Mouse (Mus musculus): Measurements from ENCODE around the gene Prg2. TPM values are rescaled to one million over a fixed set of nuclear protein-coding genes. Genes with fewer than 3 reads are reported as not detected.

The Prg2 gene
- polyA plus RNA-seq, 1 experiment = not detected

GRCm38 (mm10) chr2:84938249-84938946 lies 41.9 kb upstream of the Prg2 start:
- Histone ChIP-seq H3K27me3 (ENCODE audit: control insufficient read depth, insufficient read depth, low read length) (no peaks in the 10 kb centered on the region), H3K27ac (ENCODE audit: control insufficient read depth, insufficient read depth, low read depth, low read length) (no peak overlapping the region), H3K4me3 (ENCODE audit: control insufficient read depth, low read depth, low read length) (no peak overlapping the region), H3K36me3 (ENCODE audit: control insufficient read depth, insufficient read depth, low read length) (no peaks in the 10 kb centered on the region), H3K4me1 (ENCODE audit: control insufficient read depth, insufficient read depth, low read length) (peaks cover 15% of the 10 kb centered on the region)
- TF ChIP-seq POLR2A (IDR thresholded peaks at IDR 0.05; ENCODE audit: control insufficient read depth, low read depth, low read length) (no peak), CTCF (IDR thresholded peaks at IDR 0.05; ENCODE audit: control insufficient read depth, insufficient read depth, insufficient replicate concordance, low read depth, low read length) (no peak)

- no peak for TF ChIP-seq POLR2A (IDR thresholded peaks at IDR 0.05; ENCODE audit: control insufficient read depth, low read depth, low read length)
- no peak for TF ChIP-seq CTCF (IDR thresholded peaks at IDR 0.05; ENCODE audit: control insufficient read depth, insufficient read depth, insufficient replicate concordance, low read depth, low read length)
- Histone ChIP-seq H3K27ac (ENCODE audit: control insufficient read depth, insufficient read depth, low read depth, low read length) (no peak overlapping the region), H3K4me3 (ENCODE audit: control insufficient read depth, low read depth, low read length) (no peak overlapping the region)
Observed at GRCm38 (mm10) chr2:84939306-84939705, 41.0 kb upstream of the Prg2 start.

GRCm38 (mm10) chr2:84939711-84940110 lies 40.5 kb upstream of the Prg2 start:
- Histone ChIP-seq H3K27me3 (ENCODE audit: control insufficient read depth, insufficient read depth, low read length) (no peaks in the 10 kb centered on the region), H3K36me3 (ENCODE audit: control insufficient read depth, insufficient read depth, low read length) (no peaks in the 10 kb centered on the region), H3K4me3 (ENCODE audit: control insufficient read depth, low read depth, low read length) (no peak overlapping the region), H3K27ac (ENCODE audit: control insufficient read depth, insufficient read depth, low read depth, low read length) (no peak overlapping the region), H3K4me1 (ENCODE audit: control insufficient read depth, insufficient read depth, low read length) (peaks cover 15% of the 10 kb centered on the region)
- no peak for TF ChIP-seq POLR2A (IDR thresholded peaks at IDR 0.05; ENCODE audit: control insufficient read depth, low read depth, low read length)
- TF ChIP-seq CTCF (IDR thresholded peaks at IDR 0.05; ENCODE audit: control insufficient read depth, insufficient read depth, insufficient replicate concordance, low read depth, low read length) = no peak

More at GRCm38 (mm10) chr2:84939306-84939705, 41.0 kb upstream of the Prg2 start:
- Histone ChIP-seq H3K4me1 (ENCODE audit: control insufficient read depth, insufficient read depth, low read length) (peaks cover 15% of the 10 kb centered on the region), H3K27me3 (ENCODE audit: control insufficient read depth, insufficient read depth, low read length) (no peaks in the 10 kb centered on the region), H3K36me3 (ENCODE audit: control insufficient read depth, insufficient read depth, low read length) (no peaks in the 10 kb centered on the region)

DNA sequence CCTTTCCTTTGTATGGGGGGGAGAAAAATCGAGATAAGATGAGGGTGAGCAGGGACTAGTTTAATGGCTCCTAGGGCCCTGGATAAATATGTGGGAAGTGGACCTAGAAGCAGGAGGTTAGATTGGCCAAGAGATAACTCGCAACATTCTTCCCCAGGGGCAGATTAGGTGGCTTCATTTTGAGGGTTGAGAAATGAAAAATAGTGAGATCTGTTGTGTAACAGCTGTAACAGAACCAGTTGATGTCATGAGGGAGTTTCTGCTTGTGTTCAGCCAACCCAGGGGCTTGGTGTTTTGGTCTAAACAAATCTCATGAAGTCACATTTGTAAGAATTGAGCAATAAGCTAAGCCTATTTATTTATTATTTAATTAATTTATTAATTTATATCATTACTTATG lies 38.9 kb upstream of the Prg2 start:
- no peaks in the 10 kb centered on the region for H3K36me3 ChIP-seq (ENCODE audit: control insufficient read depth, insufficient read depth, low read length)

GRCm38 (mm10) chr2:84941795-84942194 lies 38.5 kb upstream of the Prg2 start:
- Histone ChIP-seq H3K36me3 (ENCODE audit: control insufficient read depth, insufficient read depth, low read length) (no peaks in the 10 kb centered on the region), H3K27ac (ENCODE audit: control insufficient read depth, insufficient read depth, low read depth, low read length) (no peak overlapping the region), H3K4me1 (ENCODE audit: control insufficient read depth, insufficient read depth, low read length) (peaks cover 12% of the 10 kb centered on the region), H3K27me3 (ENCODE audit: control insufficient read depth, insufficient read depth, low read length) (no peaks in the 10 kb centered on the region), H3K4me3 (ENCODE audit: control insufficient read depth, low read depth, low read length) (no peak overlapping the region)
- TF ChIP-seq POLR2A (IDR thresholded peaks at IDR 0.05; ENCODE audit: control insufficient read depth, low read depth, low read length) = no peak
- TF ChIP-seq CTCF (IDR thresholded peaks at IDR 0.05; ENCODE audit: control insufficient read depth, insufficient read depth, insufficient replicate concordance, low read depth, low read length) = no peak

More for the DNA sequence above, 38.9 kb upstream of the Prg2 start:
- H3K27me3 ChIP-seq (ENCODE audit: control insufficient read depth, insufficient read depth, low read length) = no peaks in the 10 kb centered on the region
- TF ChIP-seq POLR2A (IDR thresholded peaks at IDR 0.05; ENCODE audit: control insufficient read depth, low read depth, low read length) (no peak), CTCF (IDR thresholded peaks at IDR 0.05; ENCODE audit: control insufficient read depth, insufficient read depth, insufficient replicate concordance, low read depth, low read length) (no peak)
- H3K4me3 ChIP-seq (ENCODE audit: control insufficient read depth, low read depth, low read length) = no peak overlapping the region
- no peak overlapping the region for H3K27ac ChIP-seq (ENCODE audit: control insufficient read depth, insufficient read depth, low read depth, low read length)
- H3K4me1 ChIP-seq (ENCODE audit: control insufficient read depth, insufficient read depth, low read length) = peaks cover 15% of the 10 kb centered on the region

- Histone ChIP-seq H3K36me3 (ENCODE audit: control insufficient read depth, insufficient read depth, low read length) (no peaks in the 10 kb centered on the region), H3K4me1 (ENCODE audit: control insufficient read depth, insufficient read depth, low read length) (no peaks in the 10 kb centered on the region), H3K4me3 (ENCODE audit: control insufficient read depth, low read depth, low read length) (no peak overlapping the region), H3K27ac (ENCODE audit: control insufficient read depth, insufficient read depth, low read depth, low read length) (no peak overlapping the region), H3K27me3 (ENCODE audit: control insufficient read depth, insufficient read depth, low read length) (no peaks in the 10 kb centered on the region)
- TF ChIP-seq POLR2A (IDR thresholded peaks at IDR 0.05; ENCODE audit: control insufficient read depth, low read depth, low read length) (no peak), CTCF (IDR thresholded peaks at IDR 0.05; ENCODE audit: control insufficient read depth, insufficient read depth, insufficient replicate concordance, low read depth, low read length) (no peak)
Observed at GRCm38 (mm10) chr2:84947154-84947771, 33.0 kb upstream of the Prg2 start.

DNA sequence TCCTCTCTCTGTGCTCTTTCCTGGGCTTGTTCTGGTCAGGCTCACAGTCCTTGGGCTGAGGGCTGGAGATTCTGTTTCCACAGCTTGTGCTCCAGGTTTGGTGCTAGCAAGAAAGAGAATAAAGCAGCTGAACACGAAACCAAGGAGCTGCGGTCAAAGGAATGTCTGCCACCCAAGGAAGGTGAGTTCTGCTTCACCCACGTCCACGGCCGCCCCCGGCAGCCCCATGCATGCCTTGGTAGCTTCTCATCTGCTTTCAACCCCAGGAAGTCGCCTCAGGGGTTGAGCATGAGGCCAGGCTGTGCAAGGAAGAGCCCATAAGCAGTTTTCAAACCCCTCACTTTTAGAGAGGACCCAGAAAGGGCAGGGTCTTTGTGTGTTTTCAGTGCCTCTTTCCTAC lies 32.0 kb upstream of the Prg2 start:
- Histone ChIP-seq H3K27ac (ENCODE audit: control insufficient read depth, insufficient read depth, low read depth, low read length) (no peak overlapping the region), H3K4me1 (ENCODE audit: control insufficient read depth, insufficient read depth, low read length) (no peaks in the 10 kb centered on the region), H3K4me3 (ENCODE audit: control insufficient read depth, low read depth, low read length) (no peak overlapping the region), H3K36me3 (ENCODE audit: control insufficient read depth, insufficient read depth, low read length) (no peaks in the 10 kb centered on the region), H3K27me3 (ENCODE audit: control insufficient read depth, insufficient read depth, low read length) (no peaks in the 10 kb centered on the region)
- TF ChIP-seq POLR2A (IDR thresholded peaks at IDR 0.05; ENCODE audit: control insufficient read depth, low read depth, low read length) (no peak), CTCF (IDR thresholded peaks at IDR 0.05; ENCODE audit: control insufficient read depth, insufficient read depth, insufficient replicate concordance, low read depth, low read length) (no peak)
